Mouse (Mus musculus): Measurements from ENCODE around the gene Ccdc185. TPM values are rescaled to one million over a fixed set of nuclear protein-coding genes. Genes with fewer than 3 reads are reported as not detected.
A peak's percentile ranks its signal among the peaks of the same experiment; 100 is the strongest.

Gene Ccdc185
- polyA plus RNA-seq, 1 experiment from 2014 or later, result not detected

GRCm38 (mm10) chr1:182783774-182784173 is 34.8 kb upstream of the Ccdc185 start:
- no peak overlapping the region for H3K4me3 ChIP-seq (ENCODE audit: low read length)
- ATAC-seq, result no peak
- no peaks in the 10 kb centered on the region for H3K27me3 ChIP-seq (replicated peaks; ENCODE audit: control insufficient read depth, insufficient read depth, low read length)
- H3K4me1 ChIP-seq (ENCODE audit: control insufficient read depth, insufficient read depth, low read depth, low read length), result no peaks in the 10 kb centered on the region
- H3K36me3 ChIP-seq (ENCODE audit: control insufficient read depth, insufficient read depth, low read length), result 0 out of 2 replicates have a peak, but pooled peaks cover 2% of the 10 kb centered on the region
- 93% methylated on average over 7 of the region's 7 CpGs for WGBS
- no peak overlapping the region for H3K27ac ChIP-seq (ENCODE audit: low read depth, low read length)
- H3K9me3 ChIP-seq (ENCODE audit: control insufficient read depth, low read length), result no peaks in the 10 kb centered on the region
- H3K9ac ChIP-seq (ENCODE audit: low read depth, low read length), result no peak overlapping the region
- no peak overlapping the region for H3K4me2 ChIP-seq (ENCODE audit: low read length)

GRCm38 (mm10) chr1:182779024-182779520 is 30.1 kb upstream of the Ccdc185 start:
- H3K4me3 ChIP-seq (ENCODE audit: low read length), result no peak overlapping the region
- no peak for ATAC-seq
- no peak overlapping the region for H3K4me2 ChIP-seq (ENCODE audit: low read length)
- 90% methylated on average over 6 of the region's 6 CpGs for WGBS
- H3K27ac ChIP-seq (ENCODE audit: low read depth, low read length), result no peak overlapping the region
- peaks cover 5% of the 10 kb centered on the region; the same call in 1 of the 2 replicates for H3K4me1 ChIP-seq (ENCODE audit: control insufficient read depth, insufficient read depth, low read depth, low read length)
- no peaks in the 10 kb centered on the region for H3K27me3 ChIP-seq (replicated peaks; ENCODE audit: control insufficient read depth, insufficient read depth, low read length)
- H3K36me3 ChIP-seq (ENCODE audit: control insufficient read depth, insufficient read depth, low read length), result 0 out of 2 replicates have a peak, but pooled peaks cover 2% of the 10 kb centered on the region
- no peak overlapping the region for H3K9ac ChIP-seq (ENCODE audit: low read depth, low read length)
- no peaks in the 10 kb centered on the region for H3K9me3 ChIP-seq (ENCODE audit: control insufficient read depth, low read length)

GRCm38 (mm10) chr1:182778225-182778624 is 29.2 kb upstream of the Ccdc185 start:
- no peak overlapping the region for H3K4me3 ChIP-seq (ENCODE audit: low read length)
- 85% methylated on average over 13 of the region's 13 CpGs for WGBS
- no peaks in the 10 kb centered on the region for H3K27me3 ChIP-seq (replicated peaks; ENCODE audit: control insufficient read depth, insufficient read depth, low read length)
- ATAC-seq, result no peak
- H3K4me2 ChIP-seq (ENCODE audit: low read length), result no peak overlapping the region
- no peak overlapping the region for H3K27ac ChIP-seq (ENCODE audit: low read depth, low read length)
- H3K9me3 ChIP-seq (ENCODE audit: control insufficient read depth, low read length), result no peaks in the 10 kb centered on the region
- H3K4me1 ChIP-seq (ENCODE audit: control insufficient read depth, insufficient read depth, low read depth, low read length), result peaks cover 5% of the 10 kb centered on the region; the same call in 1 of the 2 replicates
- 0 out of 2 replicates have a peak, but pooled peaks cover 2% of the 10 kb centered on the region for H3K36me3 ChIP-seq (ENCODE audit: control insufficient read depth, insufficient read depth, low read length)
- H3K9ac ChIP-seq (ENCODE audit: low read depth, low read length), result no peak overlapping the region

GRCm38 (mm10) chr1:182776749-182777410 is 27.9 kb upstream of the Ccdc185 start:
- WGBS, result 55% methylated on average over 10 of the region's 10 CpGs
- H3K9ac ChIP-seq (ENCODE audit: low read depth, low read length), result no peak overlapping the region
- H3K27ac ChIP-seq (ENCODE audit: low read depth, low read length), result no peak overlapping the region
- no peak overlapping the region for H3K4me2 ChIP-seq (ENCODE audit: low read length)
- H3K9me3 ChIP-seq (ENCODE audit: control insufficient read depth, low read length), result no peaks in the 10 kb centered on the region
- no peak overlapping the region for H3K4me3 ChIP-seq (ENCODE audit: low read length)
- H3K36me3 ChIP-seq (ENCODE audit: control insufficient read depth, insufficient read depth, low read length), result 0 out of 2 replicates have a peak, but pooled peaks cover 2% of the 10 kb centered on the region
- H3K4me1 ChIP-seq (ENCODE audit: control insufficient read depth, insufficient read depth, low read depth, low read length), result peaks cover 5% of the 10 kb centered on the region; the same call in 1 of the 2 replicates
- no peaks in the 10 kb centered on the region for H3K27me3 ChIP-seq (replicated peaks; ENCODE audit: control insufficient read depth, insufficient read depth, low read length)
- no peak for ATAC-seq

- Histone ChIP-seq H3K4me1 (ENCODE audit: control insufficient read depth, insufficient read depth, low read depth, low read length) (peaks cover 5% of the 10 kb centered on the region; the same call in 1 of the 2 replicates), H3K36me3 (ENCODE audit: control insufficient read depth, insufficient read depth, low read length) (0 out of 2 replicates have a peak, but pooled peaks cover 2% of the 10 kb centered on the region), H3K27ac (ENCODE audit: low read depth, low read length) (no peak overlapping the region), H3K9ac (ENCODE audit: low read depth, low read length) (no peak overlapping the region), H3K4me3 (ENCODE audit: low read length) (no peak overlapping the region), H3K9me3 (ENCODE audit: control insufficient read depth, low read length) (no peaks in the 10 kb centered on the region), H3K4me2 (ENCODE audit: low read length) (no peak overlapping the region), H3K27me3 (replicated peaks; ENCODE audit: control insufficient read depth, insufficient read depth, low read length) (no peaks in the 10 kb centered on the region)
- WGBS, result 84% methylated on average over 7 of the region's 7 CpGs
- ATAC-seq, result no peak
These were observed 26.6 kb upstream of the Ccdc185 start for GRCm38 (mm10) chr1:182775576-182775975.

- peak overlapping the region; percentile 88 for H3K27ac ChIP-seq (ENCODE audit: low read depth, low read length)
- peak overlapping the region; percentile 95 for H3K4me2 ChIP-seq (ENCODE audit: low read length)
- H3K36me3 ChIP-seq (ENCODE audit: control insufficient read depth, insufficient read depth, low read length), result no peaks in the 10 kb centered on the region
- peaks cover 7% of the 10 kb centered on the region for H3K4me1 ChIP-seq (ENCODE audit: control insufficient read depth, insufficient read depth, low read depth, low read length)
- peak overlapping the region; percentile 62 for H3K4me3 ChIP-seq (ENCODE audit: low read length)
- no peaks in the 10 kb centered on the region for H3K9me3 ChIP-seq (ENCODE audit: control insufficient read depth, low read length)
- H3K27me3 ChIP-seq (replicated peaks; ENCODE audit: control insufficient read depth, insufficient read depth, low read length), result no peaks in the 10 kb centered on the region
- peak overlapping the region; percentile 82 for H3K9ac ChIP-seq (ENCODE audit: low read depth, low read length)
- ATAC-seq, result peak; percentile 74
- WGBS, result under 1% methylated on average over 27 of the region's 27 CpGs
These were observed 15.7 kb upstream of the Ccdc185 start for GRCm38 (mm10) chr1:182764541-182765281.

GRCm38 (mm10) chr1:182763716-182764461 is 14.9 kb upstream of the Ccdc185 start, which contains the start of gene Susd4:
TSS of gene Susd4 (plus strand) at chr1:182763860.
- 1% methylated on average over 57 of the region's 95 CpGs for WGBS
- Histone ChIP-seq H3K4me1 (ENCODE audit: control insufficient read depth, insufficient read depth, low read depth, low read length) (peaks cover 7% of the 10 kb centered on the region), H3K4me2 (ENCODE audit: low read length) (peak within 1 kb of the TSS; percentile 95), H3K9ac (ENCODE audit: low read depth, low read length) (peak within 1 kb of the TSS; percentile 82), H3K4me3 (ENCODE audit: low read length) (peak within 1 kb of the TSS; percentile 62), H3K27me3 (replicated peaks; ENCODE audit: control insufficient read depth, insufficient read depth, low read length) (no peaks in the 10 kb centered on the region), H3K9me3 (ENCODE audit: control insufficient read depth, low read length) (no peaks in the 10 kb centered on the region), H3K27ac (ENCODE audit: low read depth, low read length) (peak within 1 kb of the TSS; percentile 88), H3K36me3 (ENCODE audit: control insufficient read depth, insufficient read depth, low read length) (no peaks in the 10 kb centered on the region)
- peak; percentile 95 for ATAC-seq

GRCm38 (mm10) chr1:182763191-182763715 is 14.3 kb upstream of the Ccdc185 start:
- Histone ChIP-seq H3K36me3 (ENCODE audit: control insufficient read depth, insufficient read depth, low read length) (no peaks in the 10 kb centered on the region), H3K27me3 (replicated peaks; ENCODE audit: control insufficient read depth, insufficient read depth, low read length) (no peaks in the 10 kb centered on the region), H3K27ac (ENCODE audit: low read depth, low read length) (peak overlapping the region; percentile 88), H3K4me3 (ENCODE audit: low read length) (peak overlapping the region; percentile 62), H3K4me1 (ENCODE audit: control insufficient read depth, insufficient read depth, low read depth, low read length) (peaks cover 7% of the 10 kb centered on the region), H3K4me2 (ENCODE audit: low read length) (peak overlapping the region; percentile 95), H3K9ac (ENCODE audit: low read depth, low read length) (peak overlapping the region; percentile 82), H3K9me3 (ENCODE audit: control insufficient read depth, low read length) (no peaks in the 10 kb centered on the region)
- WGBS, result 7% methylated on average over 17 of the region's 17 CpGs
- ATAC-seq, result no peak; the same call in 1 of the 2 replicates
